Mouse (Mus musculus) neural tube, embryonic 12.5 days (tissue): ENCODE data around the gene Col6a4. TPM values are rescaled to one million over a fixed set of nuclear protein-coding genes. Genes with fewer than 3 reads are reported as not detected.

Experiments
- ATAC-seq: fragments of 200-750 bp; cut with Nextera tagmentation; 2 replicates; pipeline ENCODE4 v1.8.0; 2017; ENCODE audit warnings: low read depth, mild to moderate bottlenecking, moderate TSS enrichment, moderate library complexity; ENCODE audit not compliant: low FRiP score
- H3K27ac ChIP-seq: fragments of 300-500 bp; sonication (generic); 2 replicates; pipeline ENCODE4 v1.5.1; 2016
- H3K27me3 ChIP-seq: fragments of 300-500 bp; sonication (generic); replicated peaks from 2 replicates; pipeline ENCODE4 v1.6.1; 2016; ENCODE audit warnings: mild to moderate bottlenecking
- H3K36me3 ChIP-seq: fragments of 300-500 bp; sonication (generic); 2 replicates; pipeline ENCODE4 v1.6.1; 2016; ENCODE audit warnings: mild to moderate bottlenecking
- H3K4me1 ChIP-seq: fragments of 300-500 bp; sonication (generic); 2 replicates; pipeline ENCODE4 v1.6.1; 2016
- H3K4me2 ChIP-seq: fragments of 300-500 bp; sonication (generic); replicated peaks from 2 replicates; pipeline ENCODE4 v1.6.1; 2016; ENCODE audit warnings: mild to moderate bottlenecking
- H3K4me3 ChIP-seq: fragments of 300-500 bp; sonication (generic); 2 replicates; pipeline ENCODE4 v1.5.1; 2016
- H3K9ac ChIP-seq: fragments of 300-500 bp; sonication (generic); 2 replicates; pipeline ENCODE4 v1.6.1; 2016; ENCODE audit warnings: mild to moderate bottlenecking
- H3K9me3 ChIP-seq: fragments of 300-500 bp; sonication (generic); 2 replicates; pipeline ENCODE4 v1.6.1; 2016; ENCODE audit warnings: mild to moderate bottlenecking
- WGBS: fragments of 180-500 bp; shearing (Covaris S2); methylation state at CpG from one replicate; pipeline ENCODE4 v1.1.7; 2016; 5-methylcytosine and 5-hydroxymethylcytosine counted together
- polyA plus RNA-seq: library from polyadenylated mRNA; unstranded; fragments of >200 nt; fragmentation: Nextera tagmentation; extraction: Ambion mirVana; gene quantifications from 2 replicates; pipeline ENCODE4 v1.2.1, GENCODE M21; 2016

Col6a4 gene
- polyA plus RNA-seq, 1 experiment from 2014 or later = 0.55 TPM

DNA sequence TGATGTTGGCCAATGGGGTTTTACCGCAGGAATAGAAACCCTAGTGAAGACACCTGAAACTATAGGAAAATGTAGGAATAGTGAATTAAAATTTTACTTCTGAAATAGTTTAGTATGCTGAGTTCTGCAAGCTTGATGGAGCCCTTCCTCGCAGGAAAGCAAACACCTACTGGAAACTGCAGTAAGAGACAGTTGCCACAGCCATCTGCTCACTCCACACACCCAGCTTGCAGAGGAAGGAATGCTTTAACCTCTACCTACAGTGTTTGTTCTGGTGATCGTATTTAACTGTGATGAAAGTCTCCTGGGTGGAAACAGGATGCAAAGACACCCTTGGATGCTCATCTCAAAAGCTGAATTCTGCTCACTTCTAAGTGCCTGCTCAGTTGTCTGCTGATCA is 149.0 kb downstream of the Col6a4 start:
- WGBS = 81% methylated on average over 3 of the region's 3 CpGs
- H3K36me3 ChIP-seq = no peaks in the 10 kb centered on the region
- no peak overlapping the region for H3K4me3 ChIP-seq
- H3K4me2 ChIP-seq = no peak overlapping the region
- H3K4me1 ChIP-seq = no peaks in the 10 kb centered on the region
- no peak overlapping the region for H3K27ac ChIP-seq
- no peak overlapping the region for H3K9ac ChIP-seq
- H3K9me3 ChIP-seq = no peaks in the 10 kb centered on the region
- no peak for ATAC-seq
- no peaks in the 10 kb centered on the region for H3K27me3 ChIP-seq

Other genes starting within 250 kb of the Col6a4 start
- gene Col6a5, start 136.1 kb downstream of the Col6a4 start, polyA plus RNA-seq = 0.03 and 0.09 TPM in 2 replicates
- gene Glyctk, start 61.4 kb upstream of the Col6a4 start, polyA plus RNA-seq = 5.4 and 6.2 TPM in 2 replicates
- 27.6 and 28.9 TPM in 2 replicates for gene Wdr82, start 74.1 kb upstream of the Col6a4 start, polyA plus RNA-seq
- 32.1 and 32.9 TPM in 2 replicates for gene Ppm1m, start 103.0 kb upstream of the Col6a4 start, polyA plus RNA-seq
- gene Twf2, start 106.3 kb upstream of the Col6a4 start, polyA plus RNA-seq = 60.9 and 61.6 TPM in 2 replicates
- gene Tlr9, start 125.8 kb upstream of the Col6a4 start, polyA plus RNA-seq = 0.05 TPM in 1 of 2 replicates, not detected in the other
- 94.8 and 99.5 TPM in 2 replicates for gene Alas1, start 151.9 kb upstream of the Col6a4 start, polyA plus RNA-seq
- 17.1 and 17.5 TPM in 2 replicates for gene Poc1a, start 184.3 kb upstream of the Col6a4 start, polyA plus RNA-seq